Mouse (Mus musculus): ENCODE measurements around the gene Ifnb1.

DNA sequence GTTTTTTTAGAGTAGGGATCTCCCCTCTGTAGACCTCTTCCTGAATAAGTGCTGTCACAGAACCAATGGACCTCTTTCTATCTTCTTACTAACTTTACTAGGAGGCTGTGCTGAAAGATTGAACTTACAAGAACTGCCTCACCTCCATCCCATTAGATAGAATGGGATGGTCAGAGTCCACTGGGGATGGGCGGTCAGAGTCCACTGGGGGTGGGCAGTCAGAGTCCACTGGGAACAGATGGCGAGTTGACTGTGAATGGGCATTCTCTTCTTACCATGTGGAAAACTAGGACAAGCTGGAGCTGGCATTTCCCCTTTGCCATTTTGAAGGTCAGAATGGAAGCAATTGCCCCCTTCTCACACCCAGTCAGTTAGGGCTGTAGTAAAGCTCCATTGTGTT is 10.9 kb upstream of the Ifnb1 start:
- TF ChIP-seq POLR2A (IDR thresholded peaks at IDR 0.05; ENCODE audit: control insufficient read depth, extremely low read depth, insufficient read depth, low read length, poor library complexity) (no peak), CTCF (IDR thresholded peaks at IDR 0.05; ENCODE audit: borderline replicate concordance, control insufficient read depth, extremely low read depth, insufficient read depth, low read length, poor library complexity) (no peak)

Data from thymus, adult 2 months (tissue).